Mouse (Mus musculus) bone marrow macrophage, adult 2 months (primary cell): ENCODE results near the gene Rcl1.

ENCODE experiments used
- CTCF ChIP-seq: IDR thresholded peaks from 2 replicates; pipeline ENCODE4 v1.5.1; 2012; ENCODE audit warnings: low read depth, mild to moderate bottlenecking, low read length, moderate library complexity
- POLR2A ChIP-seq: IDR thresholded peaks from 2 replicates; pipeline ENCODE4 v1.6.1; 2012; ENCODE audit warnings: mild to moderate bottlenecking, low read depth, low read length, borderline replicate concordance

GRCm38 (mm10) chr19:29100261-29100660 lies 914 bp upstream of the Rcl1 start:
- TF ChIP-seq CTCF (no peak), POLR2A (no peak)
